Mouse (Mus musculus): ENCODE data around the gene Tnk2.

Gene Tnk2

DNA sequence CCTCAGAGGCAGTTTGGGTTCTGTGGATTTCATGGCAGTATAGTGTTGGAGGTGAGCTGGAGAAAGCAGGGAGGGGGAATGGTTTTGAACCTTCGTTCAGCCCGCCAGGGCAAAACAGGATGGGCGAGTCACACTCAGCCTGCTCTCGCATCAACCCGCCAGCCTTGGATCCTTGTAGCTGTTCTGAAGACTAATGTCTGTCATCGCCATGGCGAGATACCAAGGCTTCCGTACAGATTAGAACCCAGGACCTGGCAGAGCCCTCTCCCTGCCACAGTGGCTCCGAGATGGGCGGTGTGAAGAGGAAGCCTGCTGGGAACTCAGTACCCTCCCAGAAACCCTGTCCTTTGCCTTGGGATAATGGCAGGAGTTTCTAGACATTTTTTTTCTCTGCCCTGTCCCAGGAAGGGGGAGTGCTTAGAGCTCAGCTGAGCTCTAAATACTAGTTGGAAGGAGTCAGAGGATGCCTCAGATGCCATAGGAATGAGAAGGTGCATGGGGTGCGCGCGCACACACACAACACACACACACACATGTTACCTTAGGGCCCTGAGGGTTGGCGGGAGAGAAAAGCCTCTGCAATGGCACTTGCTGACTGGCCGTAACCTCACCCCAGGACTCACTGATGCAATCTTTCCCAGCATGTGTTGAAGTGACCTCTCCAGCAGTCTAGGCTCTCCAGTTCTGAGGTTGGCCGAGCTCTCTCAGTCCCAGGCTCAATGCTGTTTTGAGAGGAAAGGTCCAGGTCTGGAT is 14.0 kb downstream of the Tnk2 start:
- in situ Hi-C loops (cut with MboI, MseI): no loop called here

DNA sequence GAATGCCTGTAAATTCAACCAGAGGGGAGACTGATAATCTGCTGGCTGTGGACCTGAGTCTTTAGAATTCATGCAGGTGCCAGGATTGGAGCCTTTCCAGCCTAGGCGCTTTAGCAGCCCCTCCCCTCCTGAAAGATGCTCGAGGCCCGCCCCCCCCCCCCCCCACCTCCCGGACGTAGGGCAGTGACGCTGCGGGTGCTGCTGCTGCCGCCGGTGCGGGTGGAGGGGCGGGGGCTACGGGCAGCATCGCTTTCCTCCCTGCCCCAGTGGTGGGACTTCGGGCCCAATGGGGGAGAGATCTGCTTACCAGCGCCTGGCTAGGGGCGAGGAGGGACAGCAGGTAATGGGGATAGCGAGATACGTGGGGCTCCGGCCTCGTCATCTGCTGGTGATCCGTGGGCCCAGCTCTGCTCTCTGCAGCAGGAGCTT is 15.1 kb downstream of the Tnk2 start:
- in situ Hi-C loops (cut with MboI, MseI): no loop called here

DNA sequence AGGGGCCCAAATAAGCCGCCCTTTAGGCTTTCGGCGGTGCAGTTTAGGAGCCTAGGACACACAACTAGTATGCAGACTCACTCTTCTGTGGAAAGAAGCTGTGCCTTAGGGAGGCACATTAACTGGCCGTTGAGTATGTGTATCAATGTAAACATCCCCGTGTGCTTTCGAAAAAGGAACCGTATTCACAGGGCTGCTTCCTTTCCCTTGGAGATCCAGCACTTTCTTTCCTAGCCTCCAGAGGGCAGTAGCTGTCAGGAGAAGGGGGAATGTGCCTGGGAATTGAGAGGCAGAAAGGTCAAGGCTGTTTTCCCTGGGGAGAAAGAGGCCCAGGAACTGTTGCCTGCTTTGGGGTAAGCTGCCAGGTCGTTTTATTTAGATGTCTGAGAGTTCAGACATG is 15.7 kb downstream of the Tnk2 start:
- in situ Hi-C loops (cut with MboI, MseI): no loop called here

DNA sequence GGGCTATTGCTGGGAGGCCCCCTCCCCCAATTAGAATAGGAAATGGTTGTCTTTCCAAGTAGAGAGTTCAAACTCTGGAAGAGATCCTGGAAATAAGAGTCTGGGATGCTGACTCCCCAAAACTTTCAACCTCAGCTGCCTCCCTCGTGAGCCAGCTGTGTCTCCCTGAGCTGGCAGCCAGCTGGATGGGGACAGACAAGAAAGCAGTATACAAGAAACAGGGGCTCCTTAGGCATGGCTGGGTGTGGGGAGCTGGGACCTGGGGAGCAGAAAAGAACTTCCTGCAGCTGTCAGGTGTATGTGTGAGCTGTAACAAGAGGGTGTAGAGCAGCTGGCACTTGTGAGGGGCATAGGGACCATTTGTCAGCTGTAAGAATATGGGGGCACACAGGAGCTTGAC is 16.4 kb downstream of the Tnk2 start:
- in situ Hi-C loops (cut with MboI, MseI): no loop called here

DNA sequence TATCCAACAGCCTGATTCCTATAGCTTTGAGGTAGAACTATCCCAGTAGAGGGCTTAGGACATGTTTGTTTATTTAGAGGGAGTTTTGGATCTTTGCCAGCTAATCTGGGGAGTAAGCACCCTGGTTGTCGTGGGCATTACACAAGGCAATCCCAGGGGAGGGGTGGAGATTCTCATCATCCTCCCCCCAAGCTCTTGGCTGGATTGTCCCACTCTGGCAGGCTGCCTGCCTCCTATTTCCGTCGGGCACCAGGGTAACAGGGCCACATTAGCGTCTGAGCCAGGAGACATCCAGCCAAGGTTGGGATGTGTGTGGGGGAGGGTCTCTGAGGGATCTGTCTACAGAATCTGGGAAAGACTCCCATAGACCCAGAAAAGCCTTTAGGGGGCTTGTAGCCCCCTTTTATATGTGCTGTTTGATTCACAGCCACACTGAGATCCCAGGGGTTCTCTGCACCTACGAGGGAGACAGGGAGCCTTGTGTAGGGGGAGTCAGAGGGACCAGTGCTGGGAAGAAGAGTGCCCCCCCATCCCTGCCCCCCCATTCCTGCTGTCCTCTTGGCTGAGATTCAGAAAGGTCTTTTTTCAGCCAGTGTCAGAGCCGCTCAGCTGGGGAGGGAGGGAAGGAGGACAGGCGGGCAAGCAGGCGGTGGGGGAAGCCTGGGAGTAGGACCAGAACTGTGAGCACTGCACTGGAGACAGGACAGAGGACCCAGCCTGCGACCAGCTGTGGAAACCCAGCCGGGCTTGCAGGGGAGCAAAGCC is 17.1 kb downstream of the Tnk2 start:
- in situ Hi-C loops (cut with MboI, MseI): no loop called here

DNA sequence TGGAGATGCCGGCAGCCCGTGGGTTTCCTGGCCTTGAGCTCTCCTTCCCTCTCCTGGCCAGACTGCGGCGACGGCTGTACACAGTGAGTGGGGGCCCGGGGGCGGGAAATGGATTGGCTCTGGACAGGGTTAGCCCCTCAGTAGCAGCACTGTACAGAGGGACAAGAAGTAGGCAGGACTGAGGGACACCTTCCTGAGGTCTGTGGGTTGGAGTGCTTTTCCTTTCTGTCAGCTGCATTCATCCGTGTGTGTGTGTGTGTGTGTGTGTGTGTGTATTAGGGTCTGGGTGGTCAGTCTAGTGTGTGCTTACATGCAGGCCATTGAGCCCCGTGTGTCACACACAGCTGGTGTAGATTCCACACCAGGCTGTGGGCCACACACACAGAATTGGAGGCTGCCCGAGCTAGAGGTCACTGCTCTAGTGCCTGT is 17.8 kb downstream of the Tnk2 start:
- in situ Hi-C loops (cut with MboI, MseI): no loop called here

DNA sequence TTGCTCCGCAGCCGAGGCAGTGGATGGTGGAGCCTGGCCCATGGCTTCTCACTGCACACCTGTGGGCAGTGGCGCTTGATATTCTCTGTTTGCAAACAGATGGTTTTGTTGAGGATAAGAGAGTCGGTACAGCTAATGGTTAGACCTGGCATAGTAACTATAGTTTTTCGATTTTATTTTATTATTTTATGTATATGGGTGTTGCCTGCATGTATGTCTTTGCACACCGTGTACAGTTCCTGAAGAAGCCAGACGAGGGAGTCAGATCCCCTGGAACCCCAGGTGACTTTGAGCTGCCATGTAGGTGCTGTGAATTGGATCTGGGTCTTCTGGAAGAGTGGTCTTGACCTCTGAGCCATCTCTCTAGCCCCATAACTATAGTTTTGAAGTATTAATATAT is 18.7 kb downstream of the Tnk2 start:
- in situ Hi-C loops (cut with MboI, MseI): no loop called here

DNA sequence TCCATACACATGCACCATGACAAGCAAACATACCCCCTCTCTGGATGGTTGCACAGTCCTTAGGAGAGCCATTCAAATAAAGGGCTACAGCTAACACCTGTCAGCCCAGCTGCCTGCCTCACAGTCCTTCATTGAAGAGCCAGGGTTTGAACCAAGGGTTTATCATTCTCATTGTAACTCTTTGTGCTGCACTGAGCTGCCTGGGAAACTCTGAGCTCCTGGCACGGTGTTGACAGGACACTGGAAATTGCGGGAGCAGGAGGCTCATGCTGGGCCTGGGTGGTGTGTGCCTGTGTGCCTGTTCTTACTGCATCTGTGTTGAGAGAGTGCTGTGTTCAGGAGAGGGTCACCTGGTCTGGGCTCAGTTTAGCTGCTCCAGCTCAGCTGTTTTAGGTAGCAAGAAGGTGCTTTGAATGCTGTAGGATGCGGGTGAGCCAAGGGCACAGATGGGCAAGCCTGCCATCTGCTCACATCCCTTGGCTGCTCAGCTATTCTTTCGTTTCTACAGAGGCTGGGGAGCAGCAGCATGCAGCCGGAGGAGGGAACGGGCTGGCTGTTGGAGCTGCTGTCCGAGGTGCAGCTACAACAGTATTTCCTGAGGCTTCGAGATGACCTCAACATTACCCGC is 19.7 kb downstream of the Tnk2 start:
- in situ Hi-C loops (cut with MboI, MseI): no loop called here

DNA sequence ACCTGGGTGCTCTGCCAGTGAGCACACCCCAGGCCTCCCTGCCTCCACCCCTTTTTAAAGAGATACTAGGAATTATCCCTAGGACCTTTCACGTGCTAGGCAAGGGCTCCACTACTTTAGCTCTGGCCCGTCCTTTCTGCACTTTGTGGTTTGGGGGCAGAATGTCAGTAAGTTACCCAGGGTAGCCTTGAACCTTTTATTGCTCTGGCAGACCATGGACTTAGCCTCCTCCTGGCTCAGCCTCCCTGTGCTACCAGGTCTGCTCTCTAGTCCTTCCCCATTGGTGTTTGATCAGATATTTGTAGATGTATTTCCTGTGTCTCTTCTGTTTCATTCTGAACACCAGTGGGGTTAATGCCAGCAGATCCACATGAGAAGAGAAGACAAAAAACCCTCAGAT is 20.5 kb downstream of the Tnk2 start:
- in situ Hi-C loops (cut with MboI, MseI): no loop called here

DNA sequence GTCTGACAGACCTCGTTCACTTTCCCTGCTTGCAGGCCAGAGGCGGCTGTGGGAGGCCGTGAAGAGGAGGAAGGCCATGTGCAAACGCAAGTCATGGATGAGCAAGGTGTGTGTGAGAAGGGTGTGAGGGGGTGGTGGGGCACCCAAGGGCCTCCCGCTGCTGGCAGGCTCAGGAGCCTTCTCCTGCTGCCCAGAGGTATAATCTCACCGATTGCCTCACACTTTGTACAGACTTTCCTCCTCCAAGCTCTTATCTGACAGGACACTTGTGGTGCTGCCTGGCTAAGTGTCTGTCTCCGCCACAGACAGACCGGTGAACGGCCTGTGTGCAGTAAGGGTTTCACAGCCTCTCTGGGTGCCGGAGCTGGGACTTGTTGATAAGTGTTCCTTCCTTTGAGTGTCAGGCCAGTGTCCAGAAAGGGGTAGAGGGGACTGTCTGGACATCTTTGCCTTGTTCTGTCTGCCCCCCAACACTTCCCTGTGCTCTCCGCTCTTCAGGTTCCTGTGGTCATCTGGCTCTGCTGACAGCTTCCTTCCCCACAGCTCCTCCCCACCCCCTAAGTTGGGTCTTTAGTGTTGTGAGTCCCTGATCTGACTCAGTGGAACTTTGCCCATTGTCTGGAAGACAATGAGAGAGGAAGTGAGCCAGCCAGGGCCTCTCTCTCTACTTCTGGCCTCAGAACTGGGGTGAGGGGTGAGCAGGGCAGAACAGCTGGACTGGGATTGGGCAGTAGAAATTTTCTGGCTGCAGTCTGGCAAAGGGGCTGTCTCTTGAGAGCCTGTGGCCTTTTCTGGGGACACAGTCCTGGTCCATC is 22.4 kb downstream of the Tnk2 start:
- in situ Hi-C loops (cut with MboI, MseI): no loop called here

DNA sequence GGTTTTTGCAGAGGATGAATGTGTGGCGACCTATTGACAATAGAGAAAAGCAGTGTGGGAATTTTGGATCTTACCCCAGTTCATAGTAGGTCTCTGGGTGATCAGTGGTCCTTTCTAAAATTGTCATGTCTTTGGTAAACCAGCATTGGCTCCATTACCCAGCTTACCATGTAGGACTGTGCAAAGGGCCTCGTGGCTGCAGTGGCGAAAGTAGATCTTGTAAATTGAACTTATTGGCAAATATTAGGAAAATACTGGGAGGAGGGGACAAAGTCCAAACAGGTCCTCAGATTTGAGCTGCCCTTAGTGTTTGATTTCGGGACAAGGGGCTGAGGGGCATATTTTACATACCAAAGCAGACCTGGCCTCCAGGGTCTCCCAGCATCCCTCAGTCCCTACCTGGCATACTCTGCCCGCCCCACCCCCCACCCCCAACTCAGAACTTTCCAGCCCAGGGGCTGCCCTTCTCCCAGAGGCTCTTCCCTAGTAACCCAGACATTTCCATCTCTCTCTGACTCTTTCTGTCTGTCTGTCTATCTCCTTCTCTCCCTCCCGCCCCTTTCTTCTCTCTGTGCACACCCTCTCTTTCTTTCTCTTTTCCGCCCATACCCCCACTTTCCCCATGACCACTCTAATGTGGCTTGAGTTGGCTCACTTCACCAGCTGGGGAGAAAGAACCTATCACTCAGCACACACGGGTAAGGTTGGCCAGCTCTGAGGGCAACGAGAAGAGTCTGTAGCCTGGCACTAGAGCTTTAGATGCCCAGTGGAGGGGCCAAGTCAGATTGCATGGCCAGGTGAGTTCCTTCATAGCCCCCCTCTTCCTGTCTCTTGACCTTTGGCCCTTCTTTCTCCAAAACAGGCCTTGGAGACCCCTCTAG is 23.2 kb downstream of the Tnk2 start:
- in situ Hi-C loops (cut with MboI, MseI): no loop called here

DNA sequence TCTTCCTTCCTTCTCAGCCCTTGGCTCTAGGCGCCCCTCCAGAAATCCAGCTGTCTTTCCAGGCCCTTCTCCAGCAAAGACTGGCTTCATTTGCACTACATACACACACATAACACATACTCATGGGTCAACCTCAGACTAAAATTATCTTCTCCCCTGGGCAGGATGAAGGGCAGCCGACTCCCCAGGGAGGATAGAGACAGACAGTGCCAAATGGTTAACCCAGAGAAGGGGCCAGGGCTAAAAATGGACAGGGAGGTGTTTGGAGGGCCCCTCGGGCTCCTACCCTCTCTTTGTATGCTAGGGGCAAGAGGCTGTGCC is 23.8 kb downstream of the Tnk2 start:
- in situ Hi-C loops (cut with MboI, MseI): no loop called here

DNA sequence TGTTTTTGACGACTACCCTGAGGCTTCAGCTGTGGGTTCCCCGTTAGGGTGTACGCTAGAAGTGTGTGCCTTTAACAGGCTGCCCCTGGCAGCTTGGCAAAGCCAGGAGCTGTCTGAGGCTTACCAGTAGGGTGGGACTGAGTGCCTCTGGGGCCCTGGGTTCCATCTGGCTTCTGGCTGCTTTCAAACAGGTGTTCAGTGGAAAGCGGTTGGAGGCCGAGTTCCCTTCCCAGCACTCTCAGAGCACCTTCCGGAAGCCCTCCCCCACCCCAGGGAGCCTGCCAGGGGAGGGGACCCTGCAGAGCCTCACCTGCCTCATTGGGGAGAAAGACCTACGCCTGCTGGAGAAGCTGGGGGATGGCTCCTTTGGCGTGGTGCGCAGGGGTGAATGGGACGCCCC is 24.4 kb downstream of the Tnk2 start:
- in situ Hi-C loops (cut with MboI, MseI): no loop called here

DNA sequence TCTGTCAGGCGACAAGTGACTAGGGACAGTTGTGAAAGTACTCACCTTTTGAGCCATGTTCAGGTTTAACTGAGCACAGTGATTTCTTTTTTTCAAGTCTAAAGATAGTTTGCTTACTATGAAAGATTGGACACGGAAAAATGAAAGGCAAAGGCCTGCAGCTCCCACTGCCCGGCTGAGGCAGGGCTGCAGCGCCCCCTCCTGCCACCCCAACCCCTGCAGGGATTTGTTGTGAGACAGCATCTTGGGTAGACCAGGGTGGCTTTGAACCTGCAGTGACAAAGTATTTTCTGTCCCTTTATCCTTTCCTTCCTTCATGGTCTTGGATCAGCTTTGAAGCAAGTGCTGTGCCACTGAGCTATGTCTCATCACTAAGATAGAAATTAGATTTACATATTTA is 24.8 kb downstream of the Tnk2 start:
- in situ Hi-C loops (cut with MboI, MseI): no loop called here

DNA sequence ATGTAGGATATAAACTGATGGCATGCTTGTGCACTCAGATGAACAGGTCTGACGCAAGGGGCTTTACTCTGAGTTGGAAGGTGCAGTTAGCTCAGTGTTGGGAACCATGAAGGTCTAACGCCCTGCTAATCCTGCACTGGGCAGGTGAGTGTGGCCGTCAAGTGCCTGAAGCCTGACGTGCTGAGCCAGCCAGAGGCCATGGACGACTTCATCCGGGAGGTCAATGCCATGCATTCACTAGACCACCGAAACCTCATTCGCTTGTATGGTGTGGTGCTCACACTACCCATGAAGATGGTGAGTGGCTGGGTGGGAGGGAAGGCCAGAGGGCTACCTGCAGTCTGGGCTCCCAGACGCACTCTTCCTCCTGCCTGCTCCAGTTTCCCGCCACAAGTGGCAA is 25.6 kb downstream of the Tnk2 start:
- in situ Hi-C loops (cut with MboI, MseI): no loop called here

DNA sequence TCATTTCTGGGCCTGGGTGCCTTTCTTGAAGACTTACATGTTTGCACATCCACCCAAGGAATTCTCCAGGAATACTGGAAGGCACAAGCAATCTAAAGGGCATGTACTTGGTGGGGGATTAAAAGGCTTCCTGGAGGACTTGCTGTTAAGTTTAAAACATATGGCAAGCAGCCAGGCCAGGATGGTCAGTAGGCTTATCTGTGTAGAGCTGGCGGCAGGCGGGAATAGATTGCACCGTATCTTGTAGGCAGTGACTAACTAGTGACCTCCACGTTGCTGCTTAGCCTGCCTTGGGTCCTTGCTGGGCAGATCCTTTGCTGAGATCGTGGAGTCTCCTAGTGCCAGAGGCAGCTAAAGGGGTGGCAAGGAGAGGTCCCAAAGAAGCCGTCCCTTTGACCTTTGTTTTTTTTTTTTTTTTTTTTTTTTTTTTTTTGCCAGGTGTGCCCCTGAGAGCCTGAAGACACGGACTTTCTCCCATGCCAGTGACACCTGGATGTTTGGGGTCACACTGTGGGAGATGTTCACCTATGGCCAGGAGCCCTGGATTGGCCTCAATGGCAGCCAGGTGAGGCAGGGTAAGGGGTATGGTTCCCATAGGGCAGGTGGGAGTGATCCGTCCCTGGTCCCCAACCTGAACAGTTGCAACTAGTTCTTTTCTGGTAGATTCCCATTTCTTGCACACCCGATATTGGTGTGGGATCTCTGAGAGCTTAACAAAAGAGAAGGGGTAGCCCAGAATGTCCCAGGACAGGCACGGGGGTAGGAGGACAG is 26.9 kb downstream of the Tnk2 start:
- in situ Hi-C loops (cut with MboI, MseI): no loop called here

DNA sequence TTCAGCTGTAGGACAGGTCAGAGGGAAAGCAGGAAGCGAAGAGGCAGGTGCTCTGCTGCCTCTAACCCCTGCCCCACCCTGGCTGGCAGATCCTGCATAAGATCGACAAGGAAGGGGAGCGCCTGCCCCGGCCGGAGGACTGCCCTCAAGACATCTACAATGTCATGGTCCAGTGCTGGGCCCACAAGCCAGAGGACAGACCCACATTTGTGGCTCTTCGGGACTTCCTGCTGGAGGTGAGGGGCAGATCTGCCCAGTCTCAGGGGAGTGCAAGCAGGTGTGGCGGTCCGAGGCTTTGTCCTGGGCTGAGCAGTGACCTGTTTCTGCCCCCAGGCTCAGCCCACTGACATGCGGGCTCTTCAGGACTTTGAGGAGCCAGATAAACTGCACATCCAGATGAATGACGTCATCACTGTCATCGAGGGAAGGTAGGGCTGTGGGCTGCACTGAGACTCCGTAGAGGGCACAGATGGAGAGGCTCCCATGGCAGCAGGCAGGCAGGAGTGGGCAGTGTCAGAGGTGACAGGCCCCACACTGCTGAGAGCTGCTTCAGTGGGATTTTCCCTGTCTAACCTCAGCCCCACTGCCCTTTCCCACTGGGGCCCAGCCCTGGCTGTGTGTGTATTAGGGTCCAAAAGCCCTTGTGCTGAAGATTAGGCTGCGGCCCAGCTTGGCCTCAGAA is 27.7 kb downstream of the Tnk2 start:
- in situ Hi-C loops (cut with MboI, MseI): no loop called here

DNA sequence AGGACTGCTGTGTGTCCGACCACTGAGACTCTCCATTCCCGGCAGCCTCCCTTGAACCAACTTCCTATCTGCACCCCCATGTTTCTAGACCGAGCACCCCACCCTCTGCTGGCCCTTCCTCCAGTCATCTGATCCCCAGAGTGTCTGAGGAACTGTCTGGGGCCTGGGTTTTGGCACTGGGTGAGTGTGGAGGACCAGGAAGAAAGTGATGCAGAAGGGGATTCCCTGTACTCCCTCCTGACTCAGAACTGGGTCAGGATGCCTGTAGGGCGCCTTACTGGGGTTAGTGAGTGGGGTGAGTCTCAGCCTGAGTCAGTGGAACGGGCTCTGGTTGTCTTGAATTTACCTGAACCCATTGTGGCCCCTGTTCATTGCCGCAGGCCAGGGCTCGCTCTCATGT is 28.6 kb downstream of the Tnk2 start:
- in situ Hi-C loops (cut with MboI, MseI): no loop called here

DNA sequence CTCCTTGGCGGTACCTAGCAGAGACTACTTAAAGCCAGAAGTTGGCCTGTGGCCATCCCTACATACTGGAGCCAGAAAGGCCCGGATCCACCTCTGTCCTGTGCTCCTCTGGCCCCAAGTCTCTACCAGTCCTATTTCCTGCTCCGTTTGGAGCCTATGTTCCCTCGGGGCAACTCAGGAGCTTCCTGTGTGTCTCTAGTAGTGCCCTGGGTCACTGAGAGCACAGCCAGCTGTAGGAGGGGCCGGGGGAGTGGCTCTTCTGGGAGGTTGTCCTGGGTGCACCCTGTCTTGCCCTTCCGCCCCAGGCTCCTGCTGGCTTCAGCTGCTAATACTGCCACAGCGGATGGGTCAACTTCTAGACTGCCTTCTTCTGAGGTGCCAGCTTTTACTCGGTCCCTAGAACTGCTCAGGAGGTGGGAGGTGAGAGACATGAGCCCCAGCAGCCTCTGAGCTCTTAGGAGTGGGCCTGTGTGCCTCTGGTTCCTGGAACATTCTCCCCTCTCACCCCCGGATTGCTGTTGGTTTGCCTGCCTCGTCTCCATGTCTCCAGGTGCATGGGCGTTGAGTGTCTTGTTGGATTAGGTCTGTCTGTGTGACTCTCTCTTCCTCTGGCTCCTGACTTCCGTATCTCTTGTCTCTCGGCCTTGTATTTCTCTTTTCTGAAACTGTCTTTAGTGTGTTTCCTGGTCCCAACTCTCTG is 29.3 kb downstream of the Tnk2 start:
- in situ Hi-C loops (cut with MboI, MseI): no loop called here
